Mouse (Mus musculus): ENCODE results near the gene Rab7.
A peak's percentile ranks its signal among the peaks of the same experiment; 100 is the strongest.

Gene Rab7

GRCm38 (mm10) chr6:88054081-88054835 lies 9.2 kb upstream of the Rab7 start:
- no peak for DNase-seq (ENCODE audit: low spot score in 2 of 2)

- DNase-seq (ENCODE audit: low spot score in 2 of 2): no peak
These were observed 8.4 kb upstream of the Rab7 start for GRCm38 (mm10) chr6:88053228-88054080.

- no peak for DNase-seq (ENCODE audit: low spot score in 2 of 2)
These were observed 6.1 kb upstream of the Rab7 start for GRCm38 (mm10) chr6:88051206-88051605.

- no peak for DNase-seq (ENCODE audit: low spot score in 2 of 2)
These were observed 3.9 kb upstream of the Rab7 start for GRCm38 (mm10) chr6:88049008-88049407.

GRCm38 (mm10) chr6:88047853-88048252 lies 2.8 kb upstream of the Rab7 start:
- no peak for DNase-seq (ENCODE audit: low spot score in 2 of 2)

GRCm38 (mm10) chr6:88045406-88045766 lies 316 bp upstream of the Rab7 start:
- DNase-seq (ENCODE audit: low spot score in 2 of 2): no peak

GRCm38 (mm10) chr6:88044234-88044576 lies 865 bp downstream of the Rab7 start:
- DNase-seq (ENCODE audit: low spot score in 2 of 2): no peak

GRCm38 (mm10) chr6:88042336-88042735 lies 2.7 kb downstream of the Rab7 start:
- no peak for DNase-seq (ENCODE audit: low spot score in 2 of 2)

GRCm38 (mm10) chr6:88041221-88041620 lies 3.8 kb downstream of the Rab7 start:
- DNase-seq (ENCODE audit: low spot score in 2 of 2): peak in 1 of 2 experiments; percentile 39

- peak; percentile 42 to 67 for DNase-seq (ENCODE audit: low spot score in 2 of 2)
These were observed 5.6 kb downstream of the Rab7 start for GRCm38 (mm10) chr6:88039426-88039825.

- peak; percentile 23 to 24 for DNase-seq (ENCODE audit: low spot score in 2 of 2)
These were observed 7.5 kb downstream of the Rab7 start for GRCm38 (mm10) chr6:88037471-88038045.

GRCm38 (mm10) chr6:88033504-88033903 lies 11.6 kb downstream of the Rab7 start:
- DNase-seq (ENCODE audit: low spot score in 2 of 2): no peak

GRCm38 (mm10) chr6:88030432-88030831 lies 14.6 kb downstream of the Rab7 start:
- DNase-seq (ENCODE audit: low spot score in 2 of 2): no peak

- DNase-seq (ENCODE audit: low spot score in 2 of 2): peak; percentile 53 to 58
These were observed 17.7 kb downstream of the Rab7 start for GRCm38 (mm10) chr6:88027390-88027789.

- no peak for DNase-seq (ENCODE audit: low spot score in 2 of 2)
These were observed 21.7 kb downstream of the Rab7 start for GRCm38 (mm10) chr6:88023316-88023890.

- no peak for DNase-seq (ENCODE audit: low spot score in 2 of 2)
These were observed 25.9 kb downstream of the Rab7 start for GRCm38 (mm10) chr6:88019154-88019553.

GRCm38 (mm10) chr6:88017821-88018220 lies 27.2 kb downstream of the Rab7 start:
- no peak for DNase-seq (ENCODE audit: low spot score in 2 of 2)

- DNase-seq (ENCODE audit: low spot score in 2 of 2): no peak
These were observed 29.3 kb downstream of the Rab7 start for GRCm38 (mm10) chr6:88015797-88016196.

- no peak for DNase-seq (ENCODE audit: low spot score in 2 of 2)
These were observed 31.6 kb downstream of the Rab7 start for GRCm38 (mm10) chr6:88013456-88013855.

GRCm38 (mm10) chr6:88012601-88013000 lies 32.5 kb downstream of the Rab7 start:
- DNase-seq (ENCODE audit: low spot score in 2 of 2): no peak

GRCm38 (mm10) chr6:88011106-88011505 lies 34.0 kb downstream of the Rab7 start:
- DNase-seq (ENCODE audit: low spot score in 2 of 2): peak in 1 of 2 experiments; percentile 47

- DNase-seq (ENCODE audit: low spot score in 2 of 2): no peak
These were observed 35.9 kb downstream of the Rab7 start for GRCm38 (mm10) chr6:88009209-88009608.

All from right cerebral cortex, adult 2 months (tissue).